Mouse (Mus musculus) thymus, adult 2 months (tissue): Measurements from ENCODE around the gene Comp. TPM values are rescaled to one million over a fixed set of nuclear protein-coding genes. Genes with fewer than 3 reads are reported as not detected.

Experiments
- DNase-seq: peaks from one replicate; pipeline ENCODE4 v3.0.0; 2021
- H3K27ac ChIP-seq: fragments of 200-500 bp; 2 replicates; pipeline ENCODE4 v1.5.1; 2012; ENCODE audit warnings: low read length, control low read depth; ENCODE audit not compliant: control insufficient read depth, insufficient read depth
- H3K27me3 ChIP-seq: fragments of 200-500 bp; 2 replicates; pipeline ENCODE4 v1.6.1; 2012; ENCODE audit warnings: mild to moderate bottlenecking, low read length, moderate library complexity, mixed read lengths; ENCODE audit not compliant: control insufficient read depth, insufficient read depth
- H3K36me3 ChIP-seq: fragments of 200-500 bp; 2 replicates; pipeline ENCODE4 v1.6.1; 2012; ENCODE audit warnings: mild to moderate bottlenecking, low read length, moderate library complexity; ENCODE audit not compliant: control insufficient read depth, insufficient read depth
- H3K4me1 ChIP-seq: fragments of 200-500 bp; replicated peaks from 2 replicates; pipeline ENCODE4 v1.6.1; 2012; ENCODE audit warnings: low read length; ENCODE audit not compliant: control insufficient read depth, insufficient read depth
- H3K4me3 ChIP-seq: fragments of 200-500 bp; 2 replicates; pipeline ENCODE4 v1.5.1; 2012; ENCODE audit warnings: mild to moderate bottlenecking, low read length, control low read depth, moderate library complexity; ENCODE audit not compliant: control insufficient read depth, insufficient read depth
- CTCF ChIP-seq: fragments of 200-500 bp; IDR thresholded peaks from 2 replicates; pipeline ENCODE4 v1.5.1; 2012; ENCODE audit warnings: mild to moderate bottlenecking, control low read depth, low read length, moderate library complexity, borderline replicate concordance; ENCODE audit not compliant: control insufficient read depth, poor library complexity, insufficient read depth; ENCODE audit errors: extremely low read depth
- POLR2A ChIP-seq: fragments of 200-500 bp; IDR thresholded peaks from 2 replicates; pipeline ENCODE4 v1.6.1; 2012; ENCODE audit warnings: mild to moderate bottlenecking, low read length, control low read depth, moderate library complexity; ENCODE audit not compliant: control insufficient read depth, poor library complexity, insufficient read depth; ENCODE audit errors: extremely low read depth
- WGBS: fragments of 180-500 bp; shearing (Covaris S2); methylation state at CpG from one replicate; pipeline ENCODE4 v1.1.7; 2018; 5-methylcytosine and 5-hydroxymethylcytosine counted together
- polyA plus RNA-seq: library from polyadenylated mRNA; depleted of rRNA; stranded (reverse); fragments of >200 nt; gene quantifications from 2 replicates; pipeline ENCODE4 v1.2.3, GENCODE M21; 2012; rRNA removed

Gene Comp
- polyA plus RNA-seq, 1 experiment = 4.7 TPM

DNA sequence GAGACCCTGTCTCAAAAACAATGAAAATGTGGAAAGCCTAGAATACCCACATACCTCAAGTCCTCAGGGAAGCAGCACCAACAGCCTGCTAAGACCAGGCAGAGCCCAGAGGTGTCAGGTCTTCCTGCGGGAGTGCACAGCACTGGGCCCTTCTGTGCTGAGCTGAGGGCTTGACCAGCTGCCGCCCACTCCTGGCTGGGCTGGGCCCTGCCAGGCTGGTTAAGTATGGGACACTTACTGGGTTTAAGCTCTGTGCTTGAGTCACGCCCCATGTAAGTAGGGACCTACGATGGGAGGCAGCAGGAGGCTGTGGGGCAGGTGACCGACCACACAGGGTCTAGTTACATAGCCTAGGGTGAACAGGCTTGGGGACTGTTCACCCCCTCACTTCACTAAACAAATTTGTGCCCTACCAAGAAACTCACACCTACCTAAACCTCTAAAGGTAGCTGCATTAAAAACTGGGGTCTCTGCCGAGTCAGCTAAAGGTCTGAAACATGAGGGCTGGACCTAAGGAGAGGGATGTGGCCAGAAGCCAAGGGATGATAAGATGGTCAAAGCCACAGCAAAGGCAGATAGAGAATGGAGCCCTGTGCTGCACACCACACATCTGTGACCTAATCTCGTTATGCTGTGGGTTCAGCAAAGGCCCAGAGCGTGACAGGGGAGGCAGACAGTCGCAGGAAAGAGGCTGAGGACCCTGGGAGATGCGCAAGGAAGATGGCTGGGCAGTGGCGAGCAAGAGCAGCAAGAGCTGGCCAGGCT is 46.7 kb downstream of the Comp start:
- peaks cover 3% of the 10 kb centered on the region; the same call in 1 of the 2 replicates for H3K4me1 ChIP-seq
- no peaks in the 10 kb centered on the region for H3K36me3 ChIP-seq
- TF ChIP-seq POLR2A (no peak), CTCF (no peak)
- 73% methylated on average over 11 of the region's 11 CpGs for WGBS
- no peak for DNase-seq
- H3K4me3 ChIP-seq = no peak overlapping the region
- H3K27me3 ChIP-seq = no peaks in the 10 kb centered on the region
- H3K27ac ChIP-seq = no peak overlapping the region

DNA sequence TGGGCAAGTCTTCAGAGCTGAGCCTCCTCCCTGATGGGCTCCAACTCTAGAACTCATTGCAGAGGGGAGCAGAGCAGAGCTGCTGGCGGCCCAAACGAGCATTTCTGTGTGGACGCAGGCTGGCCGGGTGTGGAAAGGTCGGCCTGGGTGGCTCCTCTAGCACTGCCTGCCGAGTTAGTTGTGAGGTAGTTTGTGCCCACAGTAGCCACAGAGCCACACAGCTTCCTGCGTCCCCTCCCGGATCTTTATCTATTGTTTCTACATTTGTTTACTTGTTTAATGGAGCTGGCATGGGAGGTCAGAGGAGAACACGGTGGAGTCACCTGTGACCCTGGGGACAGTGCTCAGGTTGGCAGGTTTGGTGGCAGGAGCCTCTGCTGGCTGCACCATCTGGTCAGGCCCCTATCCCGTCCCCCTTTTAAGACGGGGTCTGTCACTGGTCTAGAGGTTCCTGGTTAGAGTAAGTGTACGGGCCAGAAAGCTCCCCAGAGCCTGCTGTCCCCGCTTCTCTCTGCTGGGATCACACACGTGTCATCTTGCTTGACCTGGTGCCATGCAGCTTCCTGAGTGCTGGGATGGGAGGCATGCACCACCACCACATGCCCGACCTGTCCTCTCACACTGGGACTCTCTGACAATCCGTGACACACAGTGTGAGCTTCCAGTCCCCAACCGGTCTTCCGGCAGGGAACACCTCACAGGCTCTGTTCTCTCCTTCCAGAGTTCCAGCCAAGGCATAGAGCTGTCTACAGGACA is 48.2 kb downstream of the Comp start:
- H3K36me3 ChIP-seq = no peaks in the 10 kb centered on the region
- TF ChIP-seq CTCF (no peak), POLR2A (no peak)
- 52% methylated on average over 18 of the region's 18 CpGs for whole genome bisulfite sequencing
- peaks cover 9% of the 10 kb centered on the region for H3K4me1 ChIP-seq
- H3K4me3 ChIP-seq = no peak overlapping the region
- no peak overlapping the region for H3K27ac ChIP-seq
- DNase-seq = no peak
- no peaks in the 10 kb centered on the region for H3K27me3 ChIP-seq

DNA sequence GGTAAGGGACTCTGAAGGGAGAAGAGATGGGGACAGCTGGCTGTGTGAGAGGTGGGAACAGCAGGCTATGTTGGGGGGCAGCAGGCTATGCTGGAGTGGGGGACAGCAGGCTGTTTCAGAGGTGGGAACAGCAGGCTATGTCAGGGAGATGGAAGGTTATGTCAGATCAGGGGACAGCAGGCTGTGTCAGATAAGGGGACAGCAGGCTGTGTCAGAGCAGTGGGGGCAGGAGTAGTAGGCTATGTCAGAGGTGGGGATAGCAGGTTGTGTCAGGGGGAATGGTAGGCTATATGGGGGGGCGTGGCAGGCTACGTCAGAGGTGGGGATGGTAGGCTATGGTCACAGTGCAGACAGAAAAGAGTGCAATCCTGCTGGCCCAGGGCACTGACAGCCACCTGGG is 49.4 kb downstream of the Comp start:
- WGBS = 94% methylated on average over 2 of the region's 2 CpGs
- no peak for DNase-seq
- H3K27me3 ChIP-seq = no peaks in the 10 kb centered on the region
- no peaks in the 10 kb centered on the region for H3K36me3 ChIP-seq
- H3K4me1 ChIP-seq = peaks cover 15% of the 10 kb centered on the region
- H3K4me3 ChIP-seq = no peak overlapping the region
- TF ChIP-seq CTCF = no peak
- no peak for TF ChIP-seq POLR2A
- H3K27ac ChIP-seq = no peak overlapping the region

DNA sequence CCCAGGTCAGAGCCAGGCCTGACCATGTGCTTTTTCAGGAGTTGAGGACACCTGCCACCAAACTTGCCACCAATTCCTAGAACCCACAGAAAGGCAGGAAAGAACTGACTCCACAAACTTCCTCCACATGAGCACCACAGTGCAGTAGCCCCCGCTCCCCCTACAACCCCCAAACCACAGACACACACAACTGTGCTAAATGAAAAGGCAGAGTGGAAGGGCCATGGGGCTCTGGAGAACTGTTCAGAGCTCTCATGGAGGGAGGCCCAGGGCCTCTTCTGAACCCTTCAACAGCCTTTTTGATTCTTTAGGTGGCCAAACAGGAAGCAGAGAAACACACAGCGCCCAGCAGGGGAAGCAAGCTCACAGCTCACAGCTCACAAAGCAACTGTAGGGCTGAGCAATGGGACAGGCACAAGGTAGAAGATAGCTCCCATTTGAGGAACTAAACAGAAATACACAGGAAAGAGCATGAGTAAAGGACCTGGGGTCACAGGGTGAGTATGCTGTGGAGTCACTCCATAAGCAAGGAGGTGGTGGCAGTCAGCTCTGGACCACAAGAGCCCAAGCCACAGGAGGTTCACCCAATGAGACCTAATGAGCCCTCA is 53.0 kb downstream of the Comp start:
- DNase-seq = no peak
- H3K27me3 ChIP-seq = no peaks in the 10 kb centered on the region
- no peaks in the 10 kb centered on the region for H3K36me3 ChIP-seq
- H3K27ac ChIP-seq = no peak overlapping the region
- WGBS = 10% methylated on average over 2 of the region's 2 CpGs
- peaks cover 12% of the 10 kb centered on the region for H3K4me1 ChIP-seq
- TF ChIP-seq POLR2A (no peak), CTCF (no peak)
- H3K4me3 ChIP-seq = no peak overlapping the region

DNA sequence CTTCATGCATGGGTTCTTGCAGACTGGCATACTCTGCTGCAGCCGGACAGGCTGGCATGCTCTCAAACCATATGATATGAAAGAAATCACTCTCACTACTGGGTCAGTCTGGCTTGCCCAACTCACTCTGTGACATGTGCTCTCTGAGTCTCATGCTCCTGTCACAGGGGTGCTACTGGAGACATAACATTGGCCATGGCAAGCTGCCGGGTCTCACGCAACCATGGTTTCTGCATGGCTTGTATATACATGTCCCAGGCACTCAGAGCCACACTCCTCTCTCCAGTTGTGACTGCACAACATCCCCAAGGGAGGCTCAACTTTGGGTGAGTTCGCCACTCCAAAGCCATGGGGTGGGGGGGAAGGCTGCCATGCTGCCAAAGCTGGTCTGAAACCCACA is 57.9 kb downstream of the Comp start:
- 95% methylated on average over 4 of the region's 4 CpGs for WGBS
- peaks cover 13% of the 10 kb centered on the region for H3K4me1 ChIP-seq
- no peak for TF ChIP-seq CTCF
- no peak for TF ChIP-seq POLR2A
- no peaks in the 10 kb centered on the region for H3K27me3 ChIP-seq
- no peaks in the 10 kb centered on the region for H3K36me3 ChIP-seq
- H3K27ac ChIP-seq = no peak overlapping the region
- no peak overlapping the region for H3K4me3 ChIP-seq
- DNase-seq = no peak

Other genes with a start within 250 kb of the Comp start
- gene Nr2c2ap, start 242.2 kb upstream of the Comp start, polyA plus RNA-seq = 20.7 and 26.9 TPM in 2 replicates
- gene Rfxank, start 234.4 kb upstream of the Comp start, polyA plus RNA-seq = 49.7 and 58.2 TPM in 2 replicates
- gene Borcs8, start 234.1 kb upstream of the Comp start, polyA plus RNA-seq = 174 and 178 TPM in 2 replicates
- gene Mef2b, start 233.8 kb upstream of the Comp start, polyA plus RNA-seq = 3.5 and 3.6 TPM in 2 replicates
- 144 and 156 TPM in 2 replicates for gene Tmem161a, start 201.2 kb upstream of the Comp start, polyA plus RNA-seq
- gene Slc25a42, start 161.3 kb upstream of the Comp start, polyA plus RNA-seq = 59.1 and 66.6 TPM in 2 replicates
- gene Sugp2, start 139.3 kb upstream of the Comp start, polyA plus RNA-seq = 98.2 and 103 TPM in 2 replicates
- gene Armc6, start 139.1 kb upstream of the Comp start, polyA plus RNA-seq = 24.3 and 25.4 TPM in 2 replicates
- gene Homer3, start 90.7 kb upstream of the Comp start, polyA plus RNA-seq = 60.6 and 67.6 TPM in 2 replicates
- gene Ddx49, start 71.1 kb upstream of the Comp start, polyA plus RNA-seq = 72.1 and 75.4 TPM in 2 replicates
- 397 and 454 TPM in 2 replicates for gene Cope, start 71.0 kb upstream of the Comp start, polyA plus RNA-seq
- 0.13 and 0.61 TPM in 2 replicates for gene Cers1, start 57.8 kb upstream of the Comp start, polyA plus RNA-seq
- 0.13 and 0.23 TPM in 2 replicates for gene Gdf1, start 43.7 kb upstream of the Comp start, polyA plus RNA-seq
- gene Upf1, start 20.3 kb upstream of the Comp start, polyA plus RNA-seq = 76.0 and 104 TPM in 2 replicates
- 43.9 and 49.0 TPM in 2 replicates for gene Crtc1, start 66.0 kb downstream of the Comp start, polyA plus RNA-seq
- 43.1 and 44.6 TPM in 2 replicates for gene Klhl26, start 103.4 kb downstream of the Comp start, polyA plus RNA-seq
- gene Tmem59l, start 113.8 kb downstream of the Comp start, polyA plus RNA-seq = 0.39 and 0.73 TPM in 2 replicates
- gene Crlf1, start 119.6 kb downstream of the Comp start, polyA plus RNA-seq = 0.59 and 0.70 TPM in 2 replicates
- 196 and 227 TPM in 2 replicates for gene Rex1bd, start 133.2 kb downstream of the Comp start, polyA plus RNA-seq
- 731 and 765 TPM in 2 replicates for gene Uba52, start 137.2 kb downstream of the Comp start, polyA plus RNA-seq
- 613 and 640 TPM in 2 replicates for gene Fkbp8, start 154.2 kb downstream of the Comp start, polyA plus RNA-seq
- gene Kxd1, start 154.4 kb downstream of the Comp start, polyA plus RNA-seq = 72.7 and 86.7 TPM in 2 replicates
- 40.2 and 42.6 TPM in 2 replicates for gene Ell, start 165.9 kb downstream of the Comp start, polyA plus RNA-seq
- 185 and 201 TPM in 2 replicates for gene Isyna1, start 220.8 kb downstream of the Comp start, polyA plus RNA-seq
- gene Ssbp4, start 235.3 kb downstream of the Comp start, polyA plus RNA-seq = 392 and 506 TPM in 2 replicates
- 15.3 and 18.5 TPM in 2 replicates for gene Lrrc25, start 242.6 kb downstream of the Comp start, polyA plus RNA-seq